8 mouse cellular contexts compared by ENCODE assay signal in the genomic region with DNA sequence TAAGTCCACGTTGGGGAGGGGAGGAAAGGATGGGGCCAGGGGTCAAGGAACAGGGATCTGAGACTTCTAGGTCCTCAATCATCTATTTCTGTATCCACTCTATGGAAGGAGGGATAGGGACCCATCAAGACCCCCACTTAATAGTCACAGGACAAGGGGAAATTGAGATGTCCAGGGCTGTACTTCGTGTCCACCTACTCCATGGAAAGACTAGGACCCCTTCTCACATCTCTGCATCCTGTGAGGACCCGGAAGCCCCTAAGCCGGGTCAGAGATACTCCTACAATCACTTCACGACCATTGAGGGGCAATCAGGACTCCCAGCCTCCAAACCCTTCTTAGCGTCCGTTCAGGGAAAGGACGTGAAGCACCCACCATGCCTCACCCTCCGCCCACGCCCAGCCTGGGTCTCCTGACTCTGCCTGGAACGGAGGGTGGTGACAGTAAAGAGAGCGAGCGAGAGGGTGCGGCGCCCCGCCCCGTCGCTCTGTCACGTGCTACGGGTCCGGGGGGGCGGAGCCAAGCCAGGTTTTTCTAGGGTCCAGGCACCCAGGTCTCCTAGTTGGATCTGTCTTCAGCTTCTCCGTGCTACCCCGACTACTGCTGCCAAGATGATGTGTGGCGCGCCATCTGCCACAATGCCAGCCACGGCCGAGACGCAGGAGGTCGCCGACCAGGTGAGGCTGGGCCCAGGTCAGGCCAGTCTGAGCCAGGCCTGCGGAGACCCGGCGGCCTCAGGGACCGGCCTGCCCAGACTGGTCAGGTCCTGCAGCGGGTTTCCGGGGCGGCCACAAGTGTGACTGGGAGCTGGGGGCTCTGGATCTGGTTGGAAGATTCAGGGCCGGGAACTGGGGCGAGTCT. TPM values are rescaled to one million over a fixed set of nuclear protein-coding genes. Genes with fewer than 3 reads are reported as not detected.
DNase-seq lines count a peak whose midpoint lies in the region; ATAC-seq and TF ChIP-seq lines count a peak whose summit lies in the region.

A gene (plus strand): TSS at position 489 of the 861 bp plus-strand sequence.

- peak within 1 kb of the TSS; percentile 83 for H3K9ac ChIP-seq in heart, embryonic 12.5 days
- peak within 1 kb of the TSS; percentile 93 for H3K9ac ChIP-seq in kidney, postnatal 0 days (ENCODE audit: low read depth, low read length)
- peak within 1 kb of the TSS; percentile 90 for H3K9ac ChIP-seq in liver, adult 2 months (ENCODE audit: low read depth, low read length)

- peak within 1 kb of the TSS; percentile 94 for H3K4me3 ChIP-seq in brown adipose tissue, adult 24 weeks (ENCODE audit: insufficient read depth, low read depth, low read length)
- peak within 1 kb of the TSS; percentile 65 for H3K4me3 ChIP-seq in heart, embryonic 12.5 days
- H3K4me3 ChIP-seq in kidney, postnatal 0 days (replicated peaks; ENCODE audit: low read depth, low read length) = peak within 1 kb of the TSS; percentile 84
- peak within 1 kb of the TSS; percentile 91 for H3K4me3 ChIP-seq in liver, adult 2 months (ENCODE audit: insufficient read depth, low read depth, low read length)

- peaks cover 4% of the 10 kb centered on the region; the same call in 1 of the 2 replicates for H3K4me1 ChIP-seq in brown adipose tissue, adult 24 weeks (ENCODE audit: control insufficient read depth, insufficient read depth, insufficient read length, low read length)
- H3K4me1 ChIP-seq in heart, embryonic 12.5 days (replicated peaks) = peaks cover 12% of the 10 kb centered on the region
- H3K4me1 ChIP-seq in kidney, postnatal 0 days (replicated peaks; ENCODE audit: insufficient read depth, low read length) = no peaks in the 10 kb centered on the region
- H3K4me1 ChIP-seq in liver, adult 2 months (ENCODE audit: control insufficient read depth, insufficient read depth, low read length) = peaks cover 5% of the 10 kb centered on the region; the same call in 1 of the 2 replicates

- H3K27me3 ChIP-seq in heart, embryonic 12.5 days (replicated peaks) = no peaks in the 10 kb centered on the region
- no peaks in the 10 kb centered on the region for H3K27me3 ChIP-seq in kidney, postnatal 0 days (ENCODE audit: insufficient read depth, low read length)
- H3K27me3 ChIP-seq in liver, adult 2 months (ENCODE audit: control insufficient read depth, insufficient read depth, low read length) = no peaks in the 10 kb centered on the region

- TF ChIP-seq POLR2A in liver, adult 2 months (IDR thresholded peaks at IDR 0.05; ENCODE audit: extremely low read depth, insufficient read depth, low read length) = no peak; the same call in 1 of the 2 replicates

- H3K9me3 ChIP-seq in heart, embryonic 12.5 days (replicated peaks) = no peaks in the 10 kb centered on the region
- no peaks in the 10 kb centered on the region for H3K9me3 ChIP-seq in kidney, postnatal 0 days (replicated peaks; ENCODE audit: low read length)

- peaks cover 21% of the 10 kb centered on the region for H3K36me3 ChIP-seq in heart, embryonic 12.5 days
- H3K36me3 ChIP-seq in kidney, postnatal 0 days (ENCODE audit: insufficient read depth, low read length) = 0 out of 2 replicates have a peak, but pooled peaks cover 6% of the 10 kb centered on the region
- H3K36me3 ChIP-seq in liver, adult 2 months (ENCODE audit: control insufficient read depth, insufficient read depth, low read length) = peaks cover 3% of the 10 kb centered on the region; the same call in 1 of the 2 replicates

- no peaks in the 10 kb centered on the region for H3K79me2 ChIP-seq in liver, adult 2 months (ENCODE audit: control insufficient read depth, insufficient read depth, low read length)

- H3K4me2 ChIP-seq in heart, embryonic 12.5 days = peak within 1 kb of the TSS; percentile 83
- H3K4me2 ChIP-seq in kidney, postnatal 0 days (ENCODE audit: low read length) = peak within 1 kb of the TSS; percentile 84

- ATAC-seq in erythroid progenitor cell, adult 5-6 weeks (replicated peaks; ENCODE audit: low FRiP score, poor library complexity, severe bottlenecking) = peak; percentile 90
- peak; percentile 94 for ATAC-seq in heart, embryonic 12.5 days (ENCODE audit: insufficient number of reproducible peaks, low FRiP score)
- peak; percentile 96 for ATAC-seq in kidney, postnatal 0 days (replicated peaks; ENCODE audit: low FRiP score, low read depth)
- peak; percentile 83 for ATAC-seq in monocyte, adult 5-6 weeks (replicated peaks; ENCODE audit: insufficient number of reproducible peaks, low FRiP score, low TSS enrichment, poor library complexity, severe bottlenecking)

- peak within 1 kb of the TSS; percentile 62 for H3K27ac ChIP-seq in brown adipose tissue, adult 24 weeks (replicated peaks; ENCODE audit: low read depth, low read length)
- H3K27ac ChIP-seq in heart, embryonic 12.5 days (ENCODE audit: poor library complexity, severe bottlenecking) = peak within 1 kb of the TSS; percentile 52
- H3K27ac ChIP-seq in kidney, postnatal 0 days = peak within 1 kb of the TSS; percentile 88
- H3K27ac ChIP-seq in liver, adult 2 months (replicated peaks; ENCODE audit: insufficient read depth, low read depth, low read length) = peak within 1 kb of the TSS; percentile 30; the same call in 1 of the 2 replicates

- DNase-seq in CD4-positive, CD25-positive, alpha-beta regulatory T cell, adult 2 months (ENCODE audit: low read depth, low spot score) = peak; percentile 92
- peak; percentile 88 for DNase-seq in kidney, postnatal 0 days (ENCODE audit: low spot score)
- peak; percentile 58 for DNase-seq in liver, adult 2 months (ENCODE audit: extremely low read depth, low read depth, low spot score)
- peak; percentile 79 to 86 for DNase-seq in spleen, postnatal 36 days (ENCODE audit: low spot score in 2 of 2)

- no peak for TF ChIP-seq CTCF in kidney, postnatal 0 days (IDR thresholded peaks at IDR 0.05; ENCODE audit: low read depth)
- no peak for TF ChIP-seq CTCF in liver, adult 2 months (IDR thresholded peaks at IDR 0.05; ENCODE audit: low read depth, low read length)

- 1% methylated on average over 40 of the region's 40 CpGs for WGBS in heart, embryonic 12.5 days
- WGBS in kidney, postnatal 0 days = under 1% methylated on average over 40 of the region's 40 CpGs
- under 1% methylated on average over 40 of the region's 40 CpGs for WGBS in liver, adult 2 months

RNA-seq across cellular contexts. Expression of the gene that starts here (rescaled TPM):
- 192 and 249 TPM in 2 replicates for polyA plus RNA-seq in brown adipose tissue, adult 24 weeks (2012; ENCODE audit: insufficient read depth, insufficient read length, missing spikeins)
- 14.3 TPM in 1 of 2 replicates, not detected in the other for total RNA-seq in erythroid progenitor cell, adult 5-6 weeks (2015; ENCODE audit: low replicate concordance)
- total RNA-seq in erythroid progenitor cell, adult 5-6 weeks (2017; ENCODE audit: low replicate concordance) = 6.7 TPM in 1 of 2 replicates, not detected in the other
- polyA plus RNA-seq in heart, embryonic 12.5 days (2016; fragmentation: Nextera tagmentation; extraction: Ambion mirVana) = 119 and 123 TPM in 2 replicates
- polyA plus RNA-seq in kidney, postnatal 0 days (2015; fragmentation: Nextera tagmentation; extraction: Ambion mirVana) = 402 and 433 TPM in 2 replicates
- total RNA-seq in liver, adult 2 months (2014; rRNA removed) = 52.0 and 60.8 TPM in 2 replicates
- polyA plus RNA-seq in liver, adult 2 months (2012; rRNA removed) = 41.4 and 47.5 TPM in 2 replicates
- 24.8 to 42.0 TPM (median 26.4 TPM) in 3 replicates for total RNA-seq in monocyte, adult 5-6 weeks (2017)

Comparison
In these comparisons a context has a peak if more than half of its experiments do, and no peak if none do; other contexts are left out.
1. Peak in every context shown above with its lines: DNase-seq, ATAC-seq, H3K4me3 ChIP-seq and H3K27ac ChIP-seq.
2. H3K27ac ChIP-seq: peak in every context shown above with its lines; median percentile 88 in kidney, postnatal 0 days; 62 in brown adipose tissue, adult 24 weeks; 52 in heart, embryonic 12.5 days; 30 in liver, adult 2 months.